Comparison of ENCODE assay signal across 8 mouse cellular contexts in genomic region chr8:63877393-63877792, GRCm38 (mm10).
DNase-seq lines count a peak whose midpoint lies in the region; ATAC-seq lines count a peak whose summit lies in the region.

No protein-coding gene starts in this region.

- no peaks in the 10 kb centered on the region for H3K9me3 ChIP-seq in intestine, embryonic 15.5 days
- no peaks in the 10 kb centered on the region for H3K9me3 ChIP-seq in midbrain, embryonic 12.5 days
- H3K9me3 ChIP-seq in stomach, embryonic 16.5 days (replicated peaks; ENCODE audit: control insufficient read depth, low read length) = no peaks in the 10 kb centered on the region

- WGBS in intestine, embryonic 15.5 days = 6% methylated on average over 6 of the region's 6 CpGs
- WGBS in midbrain, embryonic 12.5 days = 20% methylated on average over 6 of the region's 6 CpGs
- 9% methylated on average over 6 of the region's 6 CpGs for WGBS in stomach, embryonic 16.5 days

- peak; percentile 82 for ATAC-seq in intestine, embryonic 15.5 days
- peak; percentile 83 for ATAC-seq in midbrain, embryonic 12.5 days (ENCODE audit: low FRiP score, low read depth)
- peak; percentile 77; the same call in 1 of the 2 replicates for ATAC-seq in stomach, embryonic 16.5 days (ENCODE audit: insufficient read depth, low FRiP score)

- H3K27ac ChIP-seq in intestine, embryonic 15.5 days = no peak overlapping the region
- no peak overlapping the region for H3K27ac ChIP-seq in midbrain, embryonic 12.5 days (replicated peaks)
- no peak overlapping the region for H3K27ac ChIP-seq in stomach, embryonic 16.5 days (ENCODE audit: low read length)

- no peak overlapping the region for H3K4me2 ChIP-seq in intestine, embryonic 15.5 days (replicated peaks)
- H3K4me2 ChIP-seq in midbrain, embryonic 12.5 days (replicated peaks) = no peak overlapping the region
- H3K4me2 ChIP-seq in stomach, embryonic 16.5 days (ENCODE audit: low read depth, low read length) = no peak overlapping the region

- no peak overlapping the region for H3K9ac ChIP-seq in intestine, embryonic 15.5 days
- no peak overlapping the region for H3K9ac ChIP-seq in midbrain, embryonic 12.5 days (replicated peaks)
- H3K9ac ChIP-seq in stomach, embryonic 16.5 days (ENCODE audit: low read length) = no peak overlapping the region

- no peak overlapping the region for H3K4me3 ChIP-seq in intestine, embryonic 15.5 days (replicated peaks)
- no peak overlapping the region for H3K4me3 ChIP-seq in midbrain, embryonic 12.5 days
- no peak overlapping the region for H3K4me3 ChIP-seq in stomach, embryonic 16.5 days (replicated peaks; ENCODE audit: low read length)

- no peaks in the 10 kb centered on the region for H3K27me3 ChIP-seq in intestine, embryonic 15.5 days (replicated peaks)
- H3K27me3 ChIP-seq in midbrain, embryonic 12.5 days = no peaks in the 10 kb centered on the region
- H3K27me3 ChIP-seq in stomach, embryonic 16.5 days (ENCODE audit: control insufficient read depth, insufficient read depth, low read length) = no peaks in the 10 kb centered on the region

- DNase-seq in thymus, postnatal 14 days = peak; percentile 14
- no peak for DNase-seq in thymus, adult 18-20 months
- DNase-seq in cerebellum, adult 9-10 months = peak; percentile 61
- peak; percentile 58 to 73 for DNase-seq in frontal cortex, postnatal 10 days (ENCODE audit: low spot score in 2 of 2)
- peak; percentile 42 to 91 for DNase-seq in left cerebral cortex, adult 9 months (ENCODE audit: low spot score in 2 of 2)

- H3K36me3 ChIP-seq in intestine, embryonic 15.5 days = no peaks in the 10 kb centered on the region
- no peaks in the 10 kb centered on the region for H3K36me3 ChIP-seq in midbrain, embryonic 12.5 days
- H3K36me3 ChIP-seq in stomach, embryonic 16.5 days (ENCODE audit: control insufficient read depth, insufficient read depth, low read length) = no peaks in the 10 kb centered on the region

- no peaks in the 10 kb centered on the region for H3K4me1 ChIP-seq in intestine, embryonic 15.5 days (replicated peaks)
- no peaks in the 10 kb centered on the region for H3K4me1 ChIP-seq in midbrain, embryonic 12.5 days
- no peaks in the 10 kb centered on the region for H3K4me1 ChIP-seq in stomach, embryonic 16.5 days (ENCODE audit: control insufficient read depth, insufficient read depth, low read length)

Comparison
In these comparisons a context has a peak if more than half of its experiments do, and no peak if none do; other contexts are left out.
1. DNase-seq: peak in thymus, postnatal 14 days (single experiment), cerebellum, adult 9-10 months (single experiment), frontal cortex, postnatal 10 days (2 of 2) and left cerebral cortex, adult 9 months (2 of 2); none in thymus, adult 18-20 months (0 of 2).
2. Peak in every context shown above with its lines, with median percentiles within 50 percentile points of each other: ATAC-seq.